Mouse (Mus musculus) erythroblast, adult 5-6 weeks (primary cell): ENCODE measurements around the gene Dll4. TPM values are rescaled to one million over a fixed set of nuclear protein-coding genes. Genes with fewer than 3 reads are reported as not detected.
A peak's percentile ranks its signal among the peaks of the same experiment; 100 is the strongest.

Experiments used
- ATAC-seq: replicated peaks from 2 replicates; pipeline ENCODE4 v1.8.0; 2016; ENCODE audit warnings: moderate number of reproducible peaks, mild to moderate bottlenecking, moderate TSS enrichment, inconsistent platforms; ENCODE audit not compliant: poor library complexity, low FRiP score, severe bottlenecking
- total RNA-seq, 2 experiments: library from RNA; stranded (forward) in 1 of 2; stranded (reverse) in 1 of 2; fragments of 150-400 nt in 1 of 2; fragments of 200-764, 138-1000 nt in 1 of 2; gene quantifications; 2 replicates each; pipeline versions ENCODE4 v1.2.3 to v1.2.4; 2015 to 2017; ENCODE audit warnings: low replicate concordance in 2 of 2

Gene Dll4
- total RNA-seq (2015; ENCODE audit: low replicate concordance) (not detected in 2 replicates), total RNA-seq (2017; ENCODE audit: low replicate concordance) (not detected in 2 replicates)

- ATAC-seq = no peak
Measured at GRCm38 (mm10) chr2:119325568-119326143, at the start of gene Dll4. Gene Dll4, plus strand, starts transcription at chr2:119325784.

GRCm38 (mm10) chr2:119276926-119277325 lies 48.7 kb upstream of the Dll4 start:
- no peak for ATAC-seq

- no peak for ATAC-seq
Measured at GRCm38 (mm10) chr2:119277810-119278209, 47.8 kb upstream of the Dll4 start.

- no peak for ATAC-seq
Measured at GRCm38 (mm10) chr2:119281899-119282565, 43.6 kb upstream of the Dll4 start.

- ATAC-seq = no peak
Measured at GRCm38 (mm10) chr2:119287372-119287771, 38.2 kb upstream of the Dll4 start.

- peak; percentile 96 for ATAC-seq
Measured at GRCm38 (mm10) chr2:119288270-119288882, 37.2 kb upstream of the Dll4 start, which contains the start of gene Vps18. Gene Vps18, plus strand, starts transcription at chr2:119288740.

- peak; percentile 13 for ATAC-seq
Measured at GRCm38 (mm10) chr2:119289014-119289416, 36.6 kb upstream of the Dll4 start.

GRCm38 (mm10) chr2:119292281-119292680 lies 33.3 kb upstream of the Dll4 start:
- ATAC-seq = no peak

GRCm38 (mm10) chr2:119292852-119293251 lies 32.7 kb upstream of the Dll4 start:
- ATAC-seq = no peak

- no peak for ATAC-seq
Measured at GRCm38 (mm10) chr2:119293311-119293710, 32.3 kb upstream of the Dll4 start.

GRCm38 (mm10) chr2:119293776-119294390 lies 31.7 kb upstream of the Dll4 start:
- no peak for ATAC-seq

- ATAC-seq = no peak
Measured at GRCm38 (mm10) chr2:119294411-119294810, 31.2 kb upstream of the Dll4 start.

GRCm38 (mm10) chr2:119296756-119297155 lies 28.8 kb upstream of the Dll4 start:
- no peak for ATAC-seq

- no peak for ATAC-seq
Measured at GRCm38 (mm10) chr2:119297506-119297905, 28.1 kb upstream of the Dll4 start.

GRCm38 (mm10) chr2:119298330-119298729 lies 27.3 kb upstream of the Dll4 start:
- ATAC-seq = no peak

GRCm38 (mm10) chr2:119298839-119299238 lies 26.7 kb upstream of the Dll4 start:
- ATAC-seq = no peak

GRCm38 (mm10) chr2:119299981-119300818 lies 25.4 kb upstream of the Dll4 start:
- ATAC-seq = peak; percentile 85

- no peak for ATAC-seq
Measured at GRCm38 (mm10) chr2:119300819-119301493, 24.6 kb upstream of the Dll4 start.

GRCm38 (mm10) chr2:119302876-119303275 lies 22.7 kb upstream of the Dll4 start:
- no peak for ATAC-seq
